Mouse (Mus musculus) spleen, postnatal 4 days (tissue): ENCODE measurements around the gene Ndufaf3.
"Not testable (repeated sequence)": the region's sequence is repeated elsewhere in the genome, so short reads cannot be mapped to it uniquely, and the experiment has no call there.

ENCODE experiments used
- DNase-seq, 2 experiments: peaks; one replicate each; pipeline ENCODE4 v3.0.0; 2022; ENCODE audit warnings: low spot score in 2 of 2

The Ndufaf3 gene

DNA sequence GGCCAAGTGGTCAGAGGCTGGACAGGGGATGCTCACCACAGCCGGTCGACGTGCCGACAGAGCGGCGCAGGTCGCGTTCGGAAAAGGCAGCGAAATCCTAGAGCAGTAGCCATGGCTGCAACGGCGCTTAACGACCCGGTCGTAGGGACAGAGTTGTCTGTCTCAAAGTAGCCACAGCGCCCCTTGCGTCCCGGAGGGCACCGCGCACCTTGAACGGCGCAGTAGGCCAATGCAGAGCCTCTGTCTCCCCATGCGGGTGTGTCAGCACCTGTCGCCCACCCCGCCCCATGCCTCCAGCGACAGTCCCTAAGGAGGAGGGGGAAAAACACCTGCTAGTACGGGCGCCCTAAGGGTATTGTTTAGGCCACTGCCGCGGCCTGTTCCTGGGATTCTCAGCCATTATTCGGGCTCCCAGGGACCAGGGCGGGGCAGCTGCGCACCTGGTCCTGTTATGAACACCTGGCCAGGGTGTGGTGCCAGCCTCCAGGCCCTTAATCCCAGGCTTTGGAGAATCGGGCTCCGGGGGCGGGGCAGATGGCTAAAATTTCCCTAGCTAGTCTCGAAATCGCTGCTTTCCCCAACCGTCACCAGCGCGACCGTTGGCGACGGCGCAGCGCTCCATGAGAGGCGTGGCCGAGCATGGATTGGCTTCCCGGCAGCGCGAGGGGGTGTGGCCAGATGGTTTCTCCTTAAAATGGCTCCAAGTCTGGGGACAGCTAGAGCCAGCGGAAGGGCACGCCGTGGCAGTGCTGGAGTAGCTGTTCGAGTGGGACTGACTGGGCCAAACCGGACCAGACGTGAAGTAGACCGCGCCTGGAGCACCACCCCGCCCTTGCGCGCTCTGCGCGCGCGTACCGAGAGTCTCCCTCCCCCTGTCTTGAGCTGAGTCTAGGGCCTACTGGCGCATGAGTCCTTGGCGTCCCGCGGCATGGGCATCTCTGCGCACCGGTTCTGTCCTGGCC, at the start of gene Ndufaf3:
Gene Ndufaf3, minus strand, starts transcription at position 620 of the 962 bp plus-strand sequence.
- peak; percentile 98 to 99 for DNase-seq

DNA sequence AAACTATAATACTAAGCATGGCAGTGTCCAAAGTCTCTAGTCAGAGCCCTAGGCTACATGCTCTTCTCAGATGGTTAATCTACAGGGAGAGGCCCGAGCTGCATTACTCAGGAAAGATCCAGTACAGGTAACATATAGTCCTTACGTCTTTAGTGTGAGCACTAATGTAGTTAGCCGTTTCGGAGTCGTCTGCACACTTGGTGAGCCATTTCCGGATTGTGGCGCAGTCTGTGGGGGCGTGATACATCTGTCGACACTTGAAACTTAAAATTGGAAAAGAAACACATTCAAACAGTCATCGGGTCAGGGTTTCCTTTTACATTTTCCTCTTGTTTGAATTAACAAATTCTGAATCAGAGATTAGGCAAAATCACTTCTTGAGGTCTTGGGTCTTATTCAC, 44.3 kb upstream of the Ndufaf3 start:
- DNase-seq: no peak

DNA sequence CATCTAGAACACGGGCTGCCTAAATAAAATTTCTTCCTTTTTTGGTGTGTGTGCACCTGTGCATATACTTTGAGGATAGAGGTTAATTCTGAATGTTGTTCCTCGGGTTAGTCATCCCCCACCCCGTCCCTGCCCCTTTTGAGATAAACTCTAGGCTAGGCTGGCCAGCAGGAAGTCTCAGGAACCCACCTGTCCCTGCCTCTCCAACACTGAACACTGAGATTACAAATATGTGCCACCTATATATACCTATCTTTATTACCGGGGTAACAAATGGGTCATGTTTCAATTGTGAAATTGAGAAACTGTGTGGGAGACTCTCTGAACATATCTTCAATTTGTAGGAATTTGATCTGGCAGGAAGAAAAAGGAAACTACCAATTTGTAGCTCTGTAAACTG, 41.7 kb upstream of the Ndufaf3 start:
- no peak for DNase-seq

DNA sequence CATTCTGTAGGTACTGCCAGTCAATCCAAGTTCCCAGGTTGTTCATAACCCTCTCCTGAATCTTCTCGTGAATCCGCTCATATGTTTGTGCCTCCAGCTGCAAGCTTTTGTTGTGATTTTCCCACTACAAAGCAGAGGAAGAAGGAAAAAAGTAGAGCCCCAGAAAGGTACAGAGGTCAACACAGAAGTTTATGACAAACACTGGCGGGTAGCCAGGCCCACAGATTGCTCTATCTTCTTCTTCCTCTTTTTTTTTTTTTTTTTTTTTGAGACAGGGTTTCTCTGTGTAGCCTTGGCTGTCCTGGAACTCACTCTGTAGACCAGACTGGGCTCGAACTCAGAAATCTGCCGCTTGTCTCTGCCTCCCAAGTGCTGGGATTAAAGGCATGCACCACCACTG, 40.7 kb upstream of the Ndufaf3 start:
- DNase-seq: not testable (repeated sequence)

DNA sequence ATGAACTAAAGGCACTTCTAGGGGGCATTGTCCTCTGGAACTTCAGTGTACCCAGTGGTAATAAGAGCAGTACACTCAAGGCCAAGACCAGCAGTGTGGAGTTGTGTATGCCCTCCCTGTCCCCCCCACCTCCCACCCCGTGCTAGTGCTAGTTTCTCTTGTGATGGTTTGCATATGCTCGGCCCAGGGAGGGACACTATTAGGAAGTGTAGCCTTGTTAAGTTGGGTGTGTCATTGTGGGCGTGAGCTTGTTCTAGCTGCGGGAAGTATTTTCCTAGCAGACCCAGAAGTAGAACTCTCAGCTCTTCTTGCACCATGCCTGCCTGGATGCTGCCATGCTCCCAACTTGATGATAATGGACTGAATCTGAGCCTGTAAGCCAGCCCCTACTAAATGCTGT, 34.8 kb upstream of the Ndufaf3 start:
- DNase-seq: no peak

DNA sequence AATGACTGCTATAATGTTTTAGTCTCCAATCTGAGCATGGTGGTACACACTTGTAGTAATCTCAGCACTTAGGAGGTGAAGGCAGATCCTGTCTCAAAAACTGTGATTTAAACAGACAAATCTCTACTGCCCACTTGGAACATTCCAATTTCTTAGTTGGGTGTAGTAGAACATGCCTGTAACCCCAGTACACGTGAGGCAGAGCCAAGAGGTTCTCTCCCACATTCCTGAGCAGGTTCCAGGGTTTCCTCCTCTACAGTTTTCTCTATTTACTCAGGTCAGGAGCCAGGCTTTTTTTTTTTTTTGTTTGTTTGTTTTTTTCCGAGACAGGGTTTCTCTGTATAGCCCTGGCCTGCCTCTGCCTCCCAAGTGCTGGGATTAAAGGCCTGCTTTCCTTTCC, 32.8 kb upstream of the Ndufaf3 start:
- DNase-seq: no peak

DNA sequence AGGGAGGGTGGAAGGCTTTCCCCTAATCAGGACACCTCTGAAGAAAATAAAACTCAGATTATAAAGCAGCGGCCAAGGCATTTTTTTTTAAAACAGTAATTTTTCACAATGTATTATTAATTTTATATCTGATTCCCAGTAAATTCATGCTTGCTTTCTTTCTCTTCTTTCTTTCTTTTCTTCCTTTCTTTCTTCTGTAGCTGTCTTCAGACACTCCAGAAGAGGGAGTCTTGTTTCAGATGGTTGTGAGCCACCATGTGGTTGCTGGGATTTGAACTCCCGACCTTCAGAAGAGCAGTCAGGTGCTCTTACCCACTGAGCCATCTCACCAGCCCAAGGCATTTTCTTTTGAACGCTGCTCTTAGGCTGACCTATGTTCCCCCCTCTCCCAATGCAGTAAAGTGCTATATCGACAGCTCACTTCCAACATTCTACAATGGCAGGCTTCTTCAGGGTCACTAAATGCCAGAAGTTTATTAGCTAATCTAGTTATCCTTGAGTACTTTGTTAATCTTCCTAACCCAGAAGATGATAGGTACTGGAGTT, 31.9 kb upstream of the Ndufaf3 start:
- no peak for DNase-seq

DNA sequence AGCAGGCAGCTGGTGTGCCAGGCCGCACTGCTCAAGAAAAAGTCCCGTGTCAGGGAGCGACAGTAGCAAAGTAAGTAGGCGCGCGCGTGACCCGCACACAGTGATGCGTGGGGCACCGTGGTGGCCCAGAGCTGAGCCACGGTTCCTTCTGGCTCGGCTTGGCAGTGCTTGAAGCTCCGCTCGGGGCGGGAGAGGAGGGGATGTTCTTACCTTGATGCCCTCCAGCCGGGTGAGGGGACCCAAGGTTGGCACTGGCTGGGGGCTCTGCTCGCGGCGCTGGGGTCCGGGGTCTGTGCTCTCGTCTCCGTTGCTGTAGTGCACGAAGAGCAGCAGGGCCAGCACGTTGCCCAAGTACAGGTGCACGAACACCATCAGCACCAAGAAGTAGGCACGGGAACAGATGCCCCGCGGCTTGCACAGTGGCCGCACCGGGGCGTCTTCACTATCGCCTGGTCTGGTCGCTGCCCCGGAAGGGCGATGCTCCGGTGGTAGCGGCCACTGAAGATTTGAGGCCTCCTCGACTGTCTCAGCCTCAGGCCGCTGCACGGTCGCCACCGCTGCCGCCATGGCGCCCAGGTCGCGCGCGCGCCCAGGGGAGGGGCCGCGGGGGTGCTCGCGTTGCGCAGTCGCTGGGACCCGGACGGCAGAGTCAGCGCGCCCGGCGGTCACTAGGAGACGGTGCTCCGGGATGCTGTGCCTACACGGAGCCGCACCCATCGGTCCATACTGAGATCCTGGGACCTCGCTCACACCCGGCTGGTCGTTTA, 29.9 kb upstream of the Ndufaf3 start, which contains the start of gene P4htm:
Gene P4htm, minus strand, starts transcription at position 670 of the 767 bp plus-strand sequence.
- DNase-seq: peak; percentile 42 to 75

DNA sequence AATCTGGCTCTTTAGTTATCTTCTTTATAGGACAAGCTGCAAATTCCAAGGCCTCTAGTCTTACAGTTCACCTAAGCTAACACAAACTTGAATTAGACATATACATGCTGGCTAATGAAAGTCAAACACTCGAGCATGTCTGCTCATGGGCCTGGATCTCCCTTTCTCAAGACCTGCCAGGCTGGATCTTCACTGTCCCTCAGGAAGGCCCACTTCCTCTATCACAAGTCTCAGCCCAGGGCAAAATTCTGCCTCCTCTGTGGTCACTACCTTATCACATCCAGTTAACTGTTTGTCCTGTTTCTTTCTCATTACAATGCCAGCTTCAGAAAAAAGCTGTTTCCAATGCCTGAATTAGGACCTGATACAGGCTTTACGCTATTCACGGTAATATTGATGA, 27.1 kb upstream of the Ndufaf3 start:
- no peak for DNase-seq

DNA sequence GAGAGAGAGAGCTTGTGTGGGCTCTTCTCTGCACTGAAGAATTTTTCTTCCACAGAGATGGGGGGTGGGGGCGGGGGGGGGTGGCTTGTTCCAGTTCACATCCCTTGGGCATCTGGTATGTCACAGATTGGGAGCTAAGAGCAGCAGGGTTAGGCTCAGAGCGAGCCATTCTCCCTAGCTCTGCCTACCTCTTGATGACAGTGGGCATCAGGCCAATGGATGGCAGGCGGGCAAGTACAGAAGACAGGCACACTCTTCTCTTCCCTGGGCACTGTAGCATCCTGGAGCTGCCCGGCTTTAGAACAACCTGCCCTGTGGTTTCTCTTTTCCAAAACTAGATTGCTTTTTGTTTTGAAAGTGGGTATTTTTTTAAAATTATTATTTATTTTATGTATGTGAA, 24.2 kb upstream of the Ndufaf3 start:
- no peak for DNase-seq

DNA sequence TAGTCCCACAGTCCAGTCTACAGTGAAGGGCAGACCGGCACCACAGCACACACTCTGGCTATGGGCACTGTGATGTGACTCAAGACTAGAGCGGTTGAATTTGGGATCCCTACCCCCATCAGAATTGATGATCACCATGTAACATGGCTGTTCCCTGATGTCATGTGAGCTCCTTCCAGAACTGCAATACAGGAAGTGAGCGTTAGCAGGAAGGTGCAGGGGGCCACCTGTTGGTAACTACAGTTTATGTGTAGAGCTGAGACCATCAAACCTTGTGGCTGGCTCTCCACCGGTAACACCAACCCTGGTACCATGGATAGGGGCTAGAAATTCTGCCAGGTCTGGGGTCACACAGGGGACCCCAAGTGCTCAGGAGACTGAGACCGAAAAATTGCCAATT, 22.0 kb upstream of the Ndufaf3 start:
- no peak for DNase-seq

DNA sequence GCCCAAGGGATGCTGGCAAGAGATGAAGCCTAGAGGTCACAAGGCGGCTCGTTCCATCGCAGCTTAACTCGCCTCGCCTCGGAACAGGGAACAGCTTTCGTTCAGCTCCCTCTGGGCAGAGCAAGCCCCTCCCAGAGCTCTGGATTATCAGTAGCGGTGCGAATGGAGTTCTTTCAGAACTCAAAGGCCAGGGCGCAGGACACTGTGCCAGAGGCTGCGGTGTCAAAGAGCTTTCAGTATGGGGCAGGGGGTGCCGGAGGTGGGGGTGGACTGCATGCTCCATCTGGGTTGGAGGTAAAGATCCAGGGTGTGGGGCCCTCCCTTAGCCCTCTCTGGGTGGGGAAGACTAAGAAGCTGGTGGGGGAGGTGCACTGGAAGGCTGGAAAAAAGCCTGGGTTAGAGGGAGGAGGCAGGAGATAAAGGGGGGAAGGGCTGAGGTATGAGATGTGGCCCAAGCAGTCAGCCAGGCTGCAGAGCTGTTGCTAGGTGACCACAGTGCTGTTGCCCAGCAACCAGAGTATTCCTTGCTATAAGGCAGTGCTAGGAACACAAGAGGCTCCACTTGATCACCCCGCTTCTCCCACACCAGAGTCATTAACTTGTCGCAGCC, 20.4 kb upstream of the Ndufaf3 start:
- DNase-seq: no peak

DNA sequence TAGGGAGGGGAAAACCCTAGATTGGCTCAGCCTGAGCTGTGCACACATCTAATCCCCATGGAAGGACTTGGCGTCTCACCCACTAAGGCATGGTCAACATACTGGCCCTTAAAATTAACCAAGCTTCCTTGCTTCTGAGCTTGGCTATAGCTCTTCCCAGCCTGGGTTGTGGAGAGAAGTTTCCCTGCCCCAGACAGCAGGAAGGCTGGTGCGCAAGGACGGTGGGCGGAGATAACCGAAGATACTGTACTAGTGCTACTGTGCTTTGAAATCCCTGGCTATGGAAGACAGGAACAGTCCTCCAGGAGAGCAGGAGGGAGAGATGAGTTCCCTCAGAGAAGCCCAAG, 12.1 kb upstream of the Ndufaf3 start:
- no peak for DNase-seq

DNA sequence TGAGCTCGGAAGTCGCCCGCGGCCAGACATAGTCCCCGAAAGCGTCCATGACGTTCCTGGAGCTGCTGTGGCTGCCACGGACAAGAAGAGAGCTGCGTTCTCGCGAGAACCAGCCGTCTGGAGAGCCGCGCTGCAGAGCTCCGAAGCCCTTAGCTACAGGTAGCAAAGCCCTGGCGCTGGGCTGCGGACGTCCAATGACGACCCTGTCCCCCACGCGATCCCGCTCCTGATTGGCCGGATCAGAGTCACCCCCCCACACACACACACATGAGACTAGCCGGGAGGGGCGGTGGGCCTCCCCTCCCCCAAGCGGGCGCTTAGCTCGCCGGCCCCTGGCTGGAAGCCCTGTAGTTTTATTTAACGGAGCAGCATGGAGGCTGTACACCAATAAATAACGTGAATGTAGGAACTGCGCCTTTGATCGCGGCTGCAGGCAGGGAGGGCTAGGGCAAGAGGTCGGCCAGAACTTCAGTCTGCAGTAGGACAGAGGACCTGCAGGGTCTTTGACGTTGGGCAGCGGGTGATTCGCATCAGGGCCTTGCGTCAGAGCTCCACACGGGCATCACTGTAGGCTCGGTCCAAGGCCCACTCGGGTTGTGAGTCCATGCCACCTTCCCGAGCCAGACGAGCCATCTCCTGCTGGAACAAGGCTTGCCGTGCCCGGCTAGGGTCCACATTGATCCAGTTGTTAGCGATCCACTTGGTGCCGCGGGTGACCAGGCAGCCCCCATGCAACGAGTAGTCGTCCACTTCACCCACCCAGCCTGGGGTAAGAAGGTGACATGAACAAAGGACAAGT, 11.5 kb upstream of the Ndufaf3 start, which contains the start of gene Wdr6:
Gene Wdr6, minus strand, starts transcription at position 195 of the 799 bp plus-strand sequence.
- DNase-seq: peak; percentile 85 to 91

DNA sequence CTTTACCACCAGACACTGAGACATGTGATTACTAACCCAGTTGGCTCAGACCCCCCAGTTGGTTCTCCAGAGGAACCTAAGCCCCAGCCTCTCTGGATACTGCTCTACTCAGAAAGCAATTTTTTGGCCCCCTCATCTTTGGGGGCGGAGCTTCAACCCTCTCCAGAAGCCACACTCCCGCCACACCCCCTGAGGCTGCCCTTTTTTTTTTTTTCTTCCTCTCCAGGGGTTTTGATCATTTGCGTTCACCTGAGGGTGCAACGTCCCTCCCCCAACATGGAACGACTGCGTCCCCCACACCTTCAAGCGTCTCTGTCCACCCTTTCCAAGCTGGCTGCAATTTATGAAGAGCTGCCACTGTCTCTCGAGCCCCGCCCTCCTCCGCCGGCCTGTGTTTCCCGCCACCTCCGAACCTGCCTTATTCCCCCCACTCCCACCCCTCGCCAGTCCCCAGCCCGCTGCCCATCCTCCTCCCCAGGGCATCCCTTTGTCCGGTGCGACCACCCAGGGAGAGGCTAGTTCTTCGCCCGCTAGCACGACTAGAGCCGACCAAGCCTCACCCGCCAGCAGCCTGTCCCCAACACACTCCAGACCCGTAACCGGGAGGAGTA, 10.8 kb upstream of the Ndufaf3 start:
- DNase-seq: peak; percentile 41 to 65

DNA sequence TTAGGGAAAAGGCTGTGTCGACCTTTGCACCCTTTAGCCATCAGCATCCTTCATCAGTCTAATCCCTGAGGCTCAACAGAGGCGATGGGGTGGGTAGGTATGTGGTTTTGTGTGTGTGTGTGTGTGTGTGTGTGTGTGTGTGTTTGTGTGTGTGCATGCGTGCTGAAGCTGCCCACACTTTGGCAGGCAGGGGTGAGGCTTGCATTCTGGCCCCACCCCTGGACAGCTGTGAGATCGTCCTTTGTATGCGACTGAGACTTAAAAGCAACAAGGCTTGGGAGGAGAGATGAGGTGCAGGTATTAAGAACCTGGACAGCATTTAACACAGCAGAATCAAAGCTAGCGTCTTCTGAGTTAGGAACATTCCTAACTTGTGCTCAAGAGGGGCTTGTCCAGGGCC, 9.8 kb upstream of the Ndufaf3 start:
- DNase-seq: no peak

DNA sequence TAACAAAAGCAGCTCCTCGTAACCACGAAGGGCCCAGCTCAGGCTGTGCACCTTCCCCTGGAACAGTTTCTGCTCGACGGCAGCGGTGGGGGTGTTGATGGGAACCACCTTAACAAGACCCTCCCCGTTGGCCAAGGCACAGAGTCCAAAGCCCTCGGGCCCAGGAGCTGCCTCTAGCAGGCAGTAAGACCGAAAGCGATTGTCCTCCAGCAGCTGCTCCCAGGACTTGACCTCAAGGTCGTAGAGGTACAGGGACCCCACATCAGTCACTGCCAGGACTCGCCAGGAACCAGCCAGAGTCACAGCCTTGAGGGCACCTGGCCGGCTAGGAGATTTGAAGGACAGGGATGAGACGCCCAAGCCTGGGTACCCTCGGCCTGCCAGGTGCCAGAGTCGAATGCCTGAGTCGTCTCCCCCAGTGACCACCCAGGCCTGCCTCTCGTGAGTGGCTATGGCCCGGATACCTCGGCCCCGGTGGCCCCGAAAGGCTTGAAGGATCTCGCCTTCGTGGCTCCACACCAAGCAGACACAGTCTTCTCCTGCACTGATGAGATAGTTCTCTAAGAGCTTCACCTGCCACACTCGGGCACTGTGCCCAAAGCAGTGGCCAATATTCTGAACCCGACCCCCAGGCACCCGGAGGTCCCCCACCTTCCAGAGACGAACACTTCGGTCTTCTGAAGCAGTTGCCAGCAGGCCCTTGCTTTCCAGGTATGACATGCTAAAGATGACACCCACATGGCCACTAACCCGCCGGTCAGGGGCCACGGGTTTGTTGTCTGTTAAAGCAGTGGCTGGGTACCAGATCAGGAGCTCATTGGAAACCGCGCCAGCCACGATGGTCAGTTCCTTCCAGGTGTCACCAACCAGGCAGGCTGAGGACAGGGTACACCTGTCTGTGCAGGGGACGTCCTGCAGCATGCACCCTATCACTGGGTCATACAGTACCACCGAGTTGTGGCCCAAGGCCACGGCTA, 8.4 kb upstream of the Ndufaf3 start:
- peak in 1 of 2 experiments; percentile 63 for DNase-seq

DNA sequence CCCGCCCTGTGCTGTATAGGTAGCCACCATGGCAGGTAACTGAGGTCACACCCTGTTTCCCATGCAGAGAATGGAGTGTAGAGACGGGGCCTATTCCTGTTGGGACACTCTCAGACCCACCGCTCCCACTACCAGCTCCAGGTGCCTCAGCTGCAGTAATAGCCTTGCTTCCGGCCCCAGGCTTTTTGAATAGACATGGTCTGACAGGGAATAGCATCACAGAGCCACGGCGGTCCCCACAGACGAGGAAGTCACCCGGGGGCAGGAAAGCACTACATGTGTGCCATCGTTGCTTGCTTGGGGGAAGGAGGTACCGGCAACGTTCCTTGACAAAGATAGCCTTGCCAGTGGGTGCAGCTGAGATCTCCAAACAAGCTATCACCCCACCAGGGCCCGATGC, 7.7 kb upstream of the Ndufaf3 start:
- DNase-seq: peak in 1 of 2 experiments; percentile 64
